Mouse (Mus musculus) layer of hippocampus, postnatal 10 days (tissue): ENCODE measurements around the gene Cyp26c1. TPM values are rescaled to one million over a fixed set of nuclear protein-coding genes. Genes with fewer than 3 reads are reported as not detected.
A peak's percentile ranks its signal among the peaks of the same experiment; 100 is the strongest.

Experiments
- DNase-seq, 2 experiments: peaks; one replicate each; pipeline ENCODE4 v3.0.0; 2021; ENCODE audit warnings: low spot score in 2 of 2
- total RNA-seq, 2 experiments: library from RNA; stranded (reverse); gene quantifications; 2 replicates each; pipeline ENCODE4 v1.2.3; 2021

Gene Cyp26c1
- total RNA-seq, 2 experiments from 2014 or later, result 0.21 to 0.25 TPM

DNA sequence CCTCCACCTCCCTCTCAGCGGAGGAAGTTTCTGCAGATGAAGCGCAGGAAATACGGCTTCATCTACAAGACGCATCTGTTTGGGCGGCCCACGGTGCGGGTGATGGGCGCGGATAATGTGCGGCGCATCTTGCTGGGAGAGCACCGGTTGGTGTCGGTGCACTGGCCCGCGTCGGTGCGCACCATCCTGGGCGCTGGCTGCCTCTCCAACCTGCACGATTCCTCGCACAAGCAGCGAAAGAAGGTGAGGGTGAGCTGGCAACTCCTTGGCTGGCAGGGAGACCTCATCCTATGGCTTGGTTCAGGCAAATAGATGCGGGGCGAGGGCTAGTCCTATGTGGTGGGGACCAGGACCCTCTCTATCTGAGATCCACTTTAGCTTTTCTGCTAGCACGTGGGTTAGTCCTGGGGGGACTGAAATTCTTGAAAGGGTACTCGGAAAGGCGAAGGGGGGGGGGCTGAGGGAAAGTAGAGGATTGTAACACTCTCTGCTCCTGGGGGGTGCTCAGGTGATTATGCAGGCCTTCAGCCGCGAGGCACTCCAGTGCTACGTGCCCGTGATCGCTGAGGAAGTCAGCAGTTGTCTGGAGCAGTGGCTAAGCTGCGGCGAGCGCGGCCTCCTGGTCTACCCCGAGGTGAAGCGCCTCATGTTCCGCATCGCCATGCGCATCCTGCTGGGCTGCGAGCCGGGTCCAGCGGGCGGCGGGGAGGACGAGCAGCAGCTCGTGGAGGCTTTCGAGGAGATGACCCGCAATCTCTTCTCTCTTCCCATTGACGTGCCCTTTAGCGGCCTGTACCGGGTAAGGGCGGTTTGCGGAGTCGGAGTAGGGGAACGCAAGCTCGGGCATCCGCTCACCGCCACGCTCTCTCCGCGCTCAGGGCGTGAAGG, 13.1 kb downstream of the Cyp26c1 start:
- no peak for DNase-seq

GRCm38 (mm10) chr19:37699711-37700110, 14.3 kb downstream of the Cyp26c1 start:
- DNase-seq, result no peak

DNA sequence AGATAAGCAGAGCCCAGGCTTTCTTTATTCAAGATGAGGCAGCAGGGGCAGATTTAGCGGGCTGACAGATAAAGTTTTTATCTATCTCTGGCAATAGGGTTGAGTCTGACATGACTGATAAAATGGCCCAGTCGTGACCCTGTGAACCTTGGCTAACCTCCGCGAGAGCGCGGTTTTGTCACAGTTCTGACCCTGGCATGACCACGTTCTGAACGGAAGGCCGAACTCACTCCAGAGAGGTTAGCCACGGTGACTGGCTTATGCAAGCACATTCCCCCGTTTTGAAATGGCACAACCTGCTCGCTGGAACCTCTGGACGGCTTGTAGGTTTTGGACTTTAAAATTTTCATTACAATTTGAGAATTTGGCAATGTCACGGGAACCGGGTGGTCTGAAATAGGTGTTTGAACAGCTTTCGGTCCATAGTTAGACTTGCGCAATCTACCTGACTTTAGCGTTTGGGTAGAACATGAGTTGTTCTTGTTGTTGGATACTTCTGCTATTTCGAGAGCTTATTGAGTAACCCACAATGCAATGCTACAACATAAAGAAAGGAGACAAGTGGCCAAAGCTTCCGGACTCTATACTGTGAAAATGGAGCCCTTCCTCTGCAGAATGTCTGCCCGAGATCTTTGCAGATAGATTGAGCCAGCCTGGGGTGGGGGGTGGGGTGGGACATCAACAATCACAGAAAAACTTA, 17.1 kb downstream of the Cyp26c1 start:
- no peak for DNase-seq

GRCm38 (mm10) chr19:37703902-37704509, 18.6 kb downstream of the Cyp26c1 start:
- DNase-seq, result peak; percentile 79 to 80

DNA sequence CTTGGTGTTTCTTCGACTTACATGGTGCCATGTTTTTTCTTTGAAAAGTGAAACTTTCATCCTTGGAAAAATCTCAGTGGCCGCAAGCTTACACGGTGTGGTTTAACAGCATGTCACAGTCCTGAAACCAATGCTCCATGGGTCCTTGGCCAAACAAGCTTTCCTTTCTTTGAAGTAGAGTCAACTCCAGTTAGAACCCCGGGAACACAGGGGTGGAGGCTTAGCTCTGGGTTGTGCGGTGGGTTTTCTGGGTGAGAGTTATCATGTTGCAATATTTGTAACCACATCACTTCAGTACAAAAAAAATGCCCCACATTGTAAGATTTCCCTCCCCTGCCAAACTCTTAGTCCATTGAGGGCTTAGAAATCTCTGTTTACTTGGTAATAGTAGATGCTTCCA, 20.3 kb downstream of the Cyp26c1 start:
- DNase-seq, result no peak

DNA sequence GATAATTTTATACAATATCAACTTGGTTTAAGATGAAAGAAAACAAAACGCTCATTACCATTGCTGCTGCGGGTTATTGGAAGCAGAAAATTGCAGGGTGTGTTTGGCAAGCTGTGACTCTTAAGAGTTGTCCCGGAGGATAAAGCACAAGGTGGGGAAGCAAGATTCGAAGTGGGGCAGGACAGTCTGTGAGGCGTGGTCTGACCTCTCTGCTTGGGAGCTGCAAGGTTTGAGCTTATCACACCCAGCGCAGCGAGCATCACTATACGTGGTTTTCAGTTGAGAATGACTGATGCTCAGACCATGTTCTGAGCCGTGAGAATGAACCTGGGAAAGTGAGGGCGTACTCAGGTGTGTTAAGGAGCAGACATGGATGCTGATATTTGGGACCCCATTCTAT, 29.3 kb downstream of the Cyp26c1 start:
- DNase-seq, result no peak

DNA sequence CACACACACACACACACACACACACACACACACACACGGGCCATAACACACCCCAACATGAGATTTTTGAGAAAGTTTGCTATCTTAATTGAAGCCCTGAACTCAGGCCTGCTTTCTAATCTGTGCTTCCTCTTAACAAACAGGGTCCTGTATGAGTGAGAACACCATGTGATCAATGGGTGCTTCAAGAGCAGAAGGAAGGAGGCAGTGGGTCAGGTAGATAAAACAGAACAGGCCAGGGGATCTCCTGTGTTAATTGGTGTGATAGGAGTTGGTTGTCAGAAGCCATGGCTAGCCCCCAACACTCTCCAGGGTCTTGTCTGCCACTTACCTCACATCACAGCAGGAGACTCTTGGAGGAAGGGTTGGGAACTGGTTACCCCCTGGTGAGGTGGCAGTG, 30.6 kb downstream of the Cyp26c1 start:
- no peak for DNase-seq

GRCm38 (mm10) chr19:37716524-37717175, 31.3 kb downstream of the Cyp26c1 start:
- no peak for DNase-seq

- DNase-seq, result no peak
Observed at GRCm38 (mm10) chr19:37719166-37719565, 33.8 kb downstream of the Cyp26c1 start.

- DNase-seq, result no peak
Observed at GRCm38 (mm10) chr19:37724591-37724990, 39.2 kb downstream of the Cyp26c1 start.

GRCm38 (mm10) chr19:37726585-37726984, 41.2 kb downstream of the Cyp26c1 start:
- DNase-seq, result no peak

DNA sequence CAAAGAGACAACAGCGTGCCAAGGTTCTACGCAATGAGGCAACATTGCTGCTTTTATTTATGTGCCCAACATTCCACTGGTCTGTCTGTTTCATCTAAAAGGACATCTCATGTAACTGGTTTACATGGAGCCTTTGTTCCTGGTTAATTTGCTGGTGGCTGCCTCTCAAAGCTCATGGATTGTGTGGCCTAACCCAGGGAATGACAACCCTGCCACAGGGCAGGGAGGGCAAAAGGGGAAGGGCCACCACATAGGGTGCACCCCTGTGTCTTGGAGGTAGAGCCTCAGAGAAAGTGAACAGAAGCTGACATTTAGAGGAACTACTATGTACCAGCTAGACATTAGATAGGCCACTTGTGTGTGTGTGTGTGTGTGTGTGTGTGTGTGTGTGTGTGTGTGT, 42.0 kb downstream of the Cyp26c1 start:
- no peak for DNase-seq

- no peak for DNase-seq
Observed at GRCm38 (mm10) chr19:37735426-37735825, 50.0 kb downstream of the Cyp26c1 start.

DNA sequence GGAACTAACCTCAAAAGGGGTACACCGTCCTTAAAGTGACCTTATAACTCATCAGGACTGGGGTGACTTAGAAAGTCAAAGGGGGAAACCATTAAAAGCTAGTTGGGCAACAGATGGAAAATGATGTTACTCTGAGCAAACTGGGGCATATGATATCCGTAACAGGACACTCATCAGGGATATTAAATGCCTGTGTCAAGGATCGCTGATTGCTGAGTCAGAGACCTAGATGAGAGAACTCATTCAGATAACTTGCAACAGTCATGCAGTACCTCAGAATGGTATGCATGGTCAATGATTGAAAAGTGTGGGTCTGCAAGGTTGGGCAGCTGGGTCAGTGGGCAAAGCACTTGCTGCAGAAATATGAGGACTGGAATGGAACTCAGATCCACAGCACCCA, 53.2 kb downstream of the Cyp26c1 start:
- DNase-seq, result no peak

DNA sequence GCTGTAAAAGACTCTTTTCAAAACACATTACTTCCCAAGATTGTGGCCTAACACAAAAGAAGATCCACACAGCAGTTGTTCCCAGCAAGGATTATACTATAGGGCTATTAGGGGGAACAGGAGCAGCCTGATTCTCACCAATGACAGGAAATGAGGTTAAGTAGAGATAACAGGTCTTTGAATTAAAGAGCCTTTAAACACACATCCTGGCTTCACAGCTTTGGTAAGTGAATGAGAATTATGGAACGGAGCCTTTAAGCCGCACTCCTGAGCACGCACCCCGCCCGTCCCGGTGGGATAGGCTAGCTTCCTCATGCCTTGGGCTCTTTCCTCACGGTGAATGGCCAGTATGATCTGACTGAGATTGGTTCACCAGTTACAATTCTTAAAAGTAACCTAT, 54.7 kb downstream of the Cyp26c1 start:
- DNase-seq, result no peak

Other genes starting within 250 kb of the Cyp26c1 start
- gene Exoc6, start 135.2 kb upstream of the Cyp26c1 start, total RNA-seq, result 10 to 100 TPM; 54.9 to 59.6 TPM
- gene Cyp26a1, start 12.2 kb downstream of the Cyp26c1 start, total RNA-seq, result under 1 TPM; 0.21 to 0.25 TPM